Mouse (Mus musculus): ENCODE measurements at regions not wholly inside any gene's neighbourhood (a gene's known extent, or its start where the extent isn't known, plus 50 kb on each side); places are given as distances from the start of the nearest gene placed in this dataset.

DNA sequence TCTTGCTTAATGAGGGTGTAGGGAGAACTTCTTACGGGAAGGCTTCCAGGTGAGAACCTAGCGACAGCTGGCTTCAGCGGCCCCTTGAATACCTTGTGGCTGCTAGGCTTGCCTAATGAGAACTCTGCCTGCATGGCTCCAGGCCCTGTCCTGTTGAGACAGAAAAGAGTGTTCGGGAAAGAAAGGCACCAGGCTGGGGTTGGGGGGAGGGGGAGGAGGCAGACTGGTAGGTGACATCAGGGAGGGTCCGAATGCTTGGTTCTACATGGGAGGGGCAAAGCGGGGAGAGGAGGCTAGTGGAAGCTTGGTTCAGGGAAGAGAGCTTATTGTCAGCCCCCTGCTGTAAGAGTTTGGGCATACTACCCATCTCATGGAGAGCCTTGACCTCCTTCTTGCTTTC is 1164.9 kb upstream of the A1bg start:
- no peak for TF ChIP-seq HCFC1 (IDR thresholded peaks at IDR 0.05; ENCODE audit: borderline replicate concordance, insufficient read depth, low read length)
- TF ChIP-seq MAFK (IDR thresholded peaks at IDR 0.05; ENCODE audit: insufficient read depth, low read depth, low read length), result no peak
- TF ChIP-seq ZC3H11A (IDR thresholded peaks at IDR 0.05; ENCODE audit: borderline replicate concordance, low read depth, low read length), result no peak

All from ES-E14 (cell line).